Mouse (Mus musculus): ENCODE data around the gene Elk4.

Elk4 gene

DNA sequence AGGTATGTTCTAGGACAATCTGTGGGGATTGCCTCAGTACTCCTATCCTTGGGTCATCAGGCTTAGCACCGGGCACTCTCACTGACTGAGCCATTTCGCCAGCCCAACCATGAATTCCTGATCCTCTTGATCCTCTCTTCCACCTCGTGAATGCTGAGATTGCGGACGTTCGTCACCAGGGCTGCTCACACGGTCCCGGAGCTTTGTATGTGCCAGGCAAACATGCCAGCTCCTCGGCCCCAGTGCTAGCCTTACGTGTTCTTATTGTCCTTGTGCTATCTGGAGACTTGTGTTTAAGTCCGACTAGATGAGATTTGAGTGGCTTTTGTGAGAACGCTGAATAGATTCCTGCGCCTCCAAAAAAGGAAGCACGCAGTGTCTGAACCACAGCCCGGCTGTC is 20.0 kb upstream of the Elk4 start:
- DNase-seq, result no peak

DNA sequence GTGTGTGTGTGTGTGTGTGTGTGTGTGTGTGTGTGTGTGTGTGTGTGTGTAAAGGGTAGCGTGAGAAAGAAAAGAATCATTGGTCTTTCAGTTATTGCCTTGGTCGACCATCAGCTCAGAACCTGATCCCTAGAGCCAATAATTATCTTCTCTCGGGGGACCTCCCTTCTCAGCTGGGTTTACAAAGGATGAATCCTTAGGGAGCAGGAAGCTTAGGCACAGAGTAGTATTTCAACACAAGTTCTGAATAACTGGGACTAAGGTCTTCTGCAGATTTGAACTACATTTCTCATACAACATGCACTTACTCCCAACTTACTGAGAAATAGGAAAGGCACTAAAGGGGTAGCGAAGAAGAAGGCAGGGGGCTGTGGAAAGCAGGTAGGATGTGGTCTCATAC is 17.9 kb upstream of the Elk4 start:
- no peak for DNase-seq

DNA sequence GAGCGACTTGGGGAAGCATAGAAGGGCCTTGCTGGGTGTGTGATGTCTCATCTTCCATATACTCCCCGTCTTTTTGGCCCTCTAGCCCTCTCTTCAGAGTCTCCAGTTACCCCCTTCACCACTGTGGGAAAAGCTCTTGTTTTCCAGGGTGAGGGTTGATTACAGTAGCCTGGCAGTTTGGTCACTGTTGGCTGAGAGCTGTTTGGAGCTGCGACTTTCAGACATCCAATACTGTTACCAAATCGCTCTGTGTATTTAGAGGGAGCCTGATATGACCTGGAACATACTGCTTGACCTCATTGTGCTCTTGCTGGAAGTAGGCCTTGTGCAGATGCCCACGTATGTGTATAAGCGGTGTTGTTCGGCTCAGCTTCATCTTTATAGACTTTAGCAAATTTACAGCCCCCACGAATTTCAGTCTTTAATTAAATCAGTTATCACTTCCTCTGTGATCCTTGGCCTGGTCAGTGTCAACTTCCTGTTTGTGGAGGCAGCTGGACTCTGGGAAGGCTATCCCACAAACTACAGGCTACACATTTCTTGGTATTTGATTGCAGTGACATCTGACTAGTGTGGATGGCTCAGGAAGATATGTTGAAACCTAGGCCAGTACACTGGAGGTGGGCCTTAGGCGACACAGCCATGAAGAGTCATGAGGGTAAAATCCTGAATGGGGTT is 17.2 kb upstream of the Elk4 start:
- DNase-seq, result no peak

DNA sequence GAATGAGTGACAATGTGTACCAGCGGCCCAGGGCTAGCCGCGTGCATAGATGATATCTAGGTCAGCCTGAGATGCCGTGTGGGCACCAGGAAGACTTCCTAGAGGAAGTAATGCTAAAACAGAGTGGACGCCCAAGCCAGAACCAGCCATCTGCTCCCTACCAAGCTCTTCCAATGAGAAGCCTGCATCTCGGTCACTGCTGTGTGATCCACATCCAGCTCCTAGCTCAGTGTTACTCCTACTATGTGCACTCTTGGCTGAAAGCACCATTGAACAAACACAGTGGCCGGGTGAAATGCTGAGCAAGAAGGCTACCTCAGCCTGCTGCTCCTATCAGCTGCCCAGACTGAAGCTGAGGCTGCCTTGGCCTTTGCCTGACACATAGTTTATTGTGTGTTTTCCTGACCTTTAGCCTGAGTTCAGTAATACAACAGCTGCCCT is 14.8 kb upstream of the Elk4 start:
- no peak for DNase-seq

DNA sequence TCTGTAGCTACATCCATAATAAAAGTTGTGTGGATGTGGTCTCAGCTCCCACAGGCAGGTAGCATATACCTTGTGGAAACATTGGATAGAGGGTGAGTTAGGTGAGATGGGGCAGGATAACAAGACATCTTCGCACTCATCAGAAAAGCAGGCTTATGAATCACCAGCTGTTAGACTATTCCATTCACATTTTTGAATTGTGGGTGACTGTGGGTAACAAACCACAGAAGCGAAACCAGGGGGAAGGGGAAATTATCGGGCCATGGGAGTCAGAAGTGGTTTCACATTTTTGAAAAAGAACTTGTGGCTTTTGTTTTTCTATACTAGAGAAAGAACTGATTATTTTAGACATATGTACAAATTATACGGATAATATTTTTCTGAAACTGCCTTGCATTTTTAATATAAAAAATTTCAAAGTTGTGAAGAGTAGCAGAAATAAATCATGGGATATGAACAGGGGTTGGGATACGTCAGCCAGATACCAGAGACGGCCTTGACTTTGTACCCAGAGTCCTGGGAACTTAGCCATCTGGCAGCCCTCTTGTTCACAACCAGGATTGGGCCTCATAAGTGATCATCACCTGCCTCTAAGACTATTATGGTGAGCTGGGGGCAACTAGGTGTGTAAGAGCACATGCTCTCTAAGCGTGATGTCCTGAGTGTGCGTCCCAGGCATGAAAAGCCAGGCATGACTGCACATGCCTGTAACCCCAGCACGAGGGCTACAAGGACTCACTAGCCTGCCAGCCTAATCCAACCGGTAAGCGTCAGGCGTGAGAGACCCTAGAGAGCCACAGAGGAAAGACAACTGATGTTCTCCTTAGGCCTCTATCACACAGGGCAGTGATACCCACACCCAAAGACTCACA is 14.0 kb upstream of the Elk4 start:
- peak in 1 of 2 experiments; percentile 20 for DNase-seq

DNA sequence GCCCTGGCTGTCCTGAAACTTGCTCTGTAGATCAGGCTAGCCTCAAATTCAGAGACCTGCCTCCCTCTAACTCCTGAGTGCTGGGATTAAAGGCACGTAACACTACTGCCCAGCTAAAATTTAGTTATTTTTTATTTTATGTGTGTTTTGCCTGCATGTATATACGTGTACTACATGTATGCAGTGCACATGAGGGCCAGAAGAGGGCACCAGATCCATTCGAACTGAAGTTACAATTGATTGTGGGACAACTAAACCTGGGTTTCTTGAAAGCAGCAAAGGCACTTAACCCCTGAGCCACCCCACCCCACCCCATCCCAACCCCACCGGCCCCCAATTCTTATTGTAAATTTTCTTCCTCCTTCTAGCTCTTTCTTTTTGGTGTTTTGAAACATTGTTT is 12.3 kb upstream of the Elk4 start:
- DNase-seq, result peak; percentile 85 to 87

DNA sequence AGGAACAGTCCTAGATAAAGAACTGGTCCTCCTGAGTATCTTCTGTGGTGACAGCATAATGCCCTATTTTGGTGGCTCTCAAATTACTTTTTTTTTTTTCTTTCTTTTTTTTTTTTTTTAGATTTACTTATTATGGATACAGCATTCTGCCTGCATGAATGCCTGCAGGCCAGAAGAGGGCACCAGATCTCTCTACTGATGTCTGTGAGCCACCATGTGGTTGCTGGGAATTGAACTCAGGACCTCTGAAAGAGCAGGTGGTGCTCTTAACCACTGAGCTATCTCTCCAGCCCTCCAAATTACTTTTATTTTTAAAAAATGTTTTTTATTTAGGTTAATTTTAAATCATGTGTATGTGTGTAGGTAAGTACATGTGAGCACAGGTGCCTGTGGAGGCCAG is 6.9 kb upstream of the Elk4 start:
- DNase-seq, result peak; percentile 56 to 57

DNA sequence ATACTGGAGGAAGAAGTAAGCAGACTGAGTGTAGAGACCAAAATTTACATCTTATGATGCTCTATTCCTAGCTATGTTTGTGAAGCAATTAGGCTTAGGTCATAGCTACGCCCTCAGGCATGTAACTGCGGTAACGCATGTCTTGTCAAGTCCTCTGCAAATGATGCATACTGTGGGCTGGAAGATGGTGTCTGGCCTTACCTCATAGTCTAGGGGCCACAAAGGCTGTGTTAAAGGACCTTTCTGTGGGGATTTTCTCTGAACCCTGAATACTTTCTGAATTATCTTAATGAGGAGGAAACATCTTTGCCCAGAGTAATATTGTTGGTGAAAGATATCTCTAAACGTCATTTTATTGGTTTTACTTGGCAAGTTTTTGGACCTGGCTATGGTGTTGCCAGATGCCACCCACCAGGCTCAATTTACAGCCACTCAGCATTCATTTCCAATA is 5.5 kb upstream of the Elk4 start:
- DNase-seq, result no peak

DNA sequence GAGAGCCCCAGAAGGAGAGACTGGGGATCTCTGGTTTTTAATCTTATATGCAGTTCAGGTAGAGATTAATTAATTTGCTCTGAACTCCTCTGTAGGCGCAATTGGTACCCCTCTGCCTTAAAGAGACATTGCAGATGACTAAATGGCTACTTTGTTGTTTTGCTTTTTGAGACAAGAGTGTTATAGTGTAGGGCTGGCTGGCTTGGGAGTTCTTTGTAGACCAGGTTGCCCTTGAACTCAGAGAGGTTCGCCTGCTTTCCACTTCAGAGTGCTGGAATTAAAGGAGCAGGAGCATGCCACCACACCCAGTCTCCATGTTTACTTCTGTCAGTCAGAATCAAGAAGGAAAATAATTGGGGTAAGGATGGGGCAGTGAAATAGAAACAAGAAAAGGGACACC is 4.3 kb upstream of the Elk4 start:
- DNase-seq, result no peak

DNA sequence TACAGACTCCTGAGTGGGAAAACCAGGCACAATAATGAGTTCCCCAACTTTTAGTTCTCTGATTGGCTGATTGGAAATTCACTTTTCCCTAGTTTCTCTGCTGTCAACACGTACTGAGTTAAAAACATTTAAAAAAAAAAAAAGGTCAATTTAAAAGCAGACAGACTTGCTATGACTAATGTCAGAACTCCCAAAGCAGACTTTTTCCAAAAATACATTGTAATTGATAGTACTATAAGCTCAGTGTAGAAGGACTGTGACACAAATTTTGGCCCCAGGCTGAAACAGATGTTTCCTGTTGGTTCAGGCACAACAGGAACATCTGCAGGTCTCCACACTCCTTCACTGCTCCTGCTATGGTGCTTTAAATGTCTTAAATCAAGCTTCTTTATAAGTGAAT is 3.6 kb upstream of the Elk4 start:
- no peak for DNase-seq

DNA sequence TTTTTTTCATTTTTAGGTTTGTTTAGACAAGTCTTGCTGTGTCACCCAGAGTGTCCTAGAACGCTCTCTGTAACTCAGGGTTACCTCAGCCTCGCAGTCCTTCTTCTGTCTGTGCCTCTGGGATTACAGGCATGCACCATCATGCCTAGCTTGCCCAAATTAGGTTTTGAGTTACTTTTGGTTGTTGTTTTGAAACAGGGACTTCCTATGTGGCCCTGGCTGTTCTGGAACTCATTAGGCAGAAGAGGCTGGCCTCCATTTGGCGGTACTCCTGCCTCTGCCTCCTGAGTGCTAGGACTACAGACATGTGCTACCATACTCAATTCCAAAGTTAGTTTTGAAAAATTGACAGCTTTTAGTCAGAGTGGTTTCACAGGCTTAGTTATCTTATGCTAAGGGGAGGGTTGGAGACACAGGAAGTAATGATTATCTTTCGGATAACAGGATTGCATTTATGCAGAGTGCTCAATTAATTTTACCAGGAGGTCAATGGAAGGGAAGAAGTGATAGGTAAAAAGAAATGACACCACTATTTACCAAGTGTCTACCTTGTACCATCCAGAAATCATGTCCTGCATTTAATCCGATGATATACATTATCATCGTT is 2.7 kb upstream of the Elk4 start:
- DNase-seq, result no peak

DNA sequence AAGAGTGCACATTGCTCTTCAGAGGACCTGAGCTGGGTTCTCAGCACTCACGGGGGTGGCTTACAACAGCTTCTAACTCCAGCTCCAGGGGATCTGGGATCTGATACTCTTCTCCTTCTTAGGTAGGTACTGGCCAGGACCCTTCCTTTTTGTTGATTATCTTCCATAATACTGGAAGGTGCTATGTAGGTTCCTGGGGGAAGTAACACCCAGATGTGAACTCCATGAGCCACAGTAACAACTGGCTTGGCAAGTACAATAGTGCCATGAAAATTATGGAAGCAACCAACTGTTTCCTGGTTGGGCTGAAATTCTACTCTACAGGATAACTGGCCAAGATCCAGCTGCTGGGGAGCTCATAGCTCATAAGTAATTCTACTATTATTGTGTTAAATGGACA is 1.9 kb upstream of the Elk4 start:
- DNase-seq, result no peak

DNA sequence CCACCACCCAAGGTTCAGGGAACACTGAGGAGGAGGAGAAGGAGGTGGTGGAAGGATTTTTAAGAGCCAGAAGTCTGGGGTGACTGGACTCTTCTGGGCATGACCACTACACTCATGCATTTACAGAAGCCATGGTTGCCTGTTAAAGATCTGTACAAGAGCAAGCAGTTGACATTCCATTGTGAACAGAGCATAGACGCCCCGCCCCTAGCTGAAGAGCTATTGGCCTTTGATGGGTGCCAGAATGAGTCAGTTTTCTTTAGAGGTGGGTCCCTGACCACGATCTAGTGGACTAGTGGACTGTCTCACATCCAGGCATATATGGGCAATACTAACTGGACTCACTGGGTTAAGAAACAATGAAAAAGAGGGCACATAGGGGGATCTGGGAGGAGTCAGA is 1.4 kb upstream of the Elk4 start:
- no peak for DNase-seq

DNA sequence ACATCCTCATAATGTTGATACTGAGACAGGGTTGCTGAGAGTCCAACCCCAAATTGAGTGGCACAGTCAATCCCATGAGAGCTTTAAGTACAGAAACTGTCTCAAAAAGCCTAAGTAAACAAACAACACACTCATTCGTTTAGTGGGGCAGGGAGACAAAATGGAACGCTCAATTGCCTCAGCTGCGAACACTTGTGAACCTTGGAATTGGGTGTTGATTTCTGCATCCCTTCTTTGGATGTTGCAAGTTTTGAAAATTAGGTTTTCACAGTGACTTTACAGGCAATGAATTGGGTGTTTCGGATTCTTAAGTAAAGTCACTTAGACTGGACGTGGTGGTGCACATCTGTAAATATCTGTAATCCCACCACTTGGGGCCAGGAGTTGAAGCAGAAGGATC is 686 bp upstream of the Elk4 start:
- peak in 1 of 2 experiments; percentile 32 for DNase-seq

DNA sequence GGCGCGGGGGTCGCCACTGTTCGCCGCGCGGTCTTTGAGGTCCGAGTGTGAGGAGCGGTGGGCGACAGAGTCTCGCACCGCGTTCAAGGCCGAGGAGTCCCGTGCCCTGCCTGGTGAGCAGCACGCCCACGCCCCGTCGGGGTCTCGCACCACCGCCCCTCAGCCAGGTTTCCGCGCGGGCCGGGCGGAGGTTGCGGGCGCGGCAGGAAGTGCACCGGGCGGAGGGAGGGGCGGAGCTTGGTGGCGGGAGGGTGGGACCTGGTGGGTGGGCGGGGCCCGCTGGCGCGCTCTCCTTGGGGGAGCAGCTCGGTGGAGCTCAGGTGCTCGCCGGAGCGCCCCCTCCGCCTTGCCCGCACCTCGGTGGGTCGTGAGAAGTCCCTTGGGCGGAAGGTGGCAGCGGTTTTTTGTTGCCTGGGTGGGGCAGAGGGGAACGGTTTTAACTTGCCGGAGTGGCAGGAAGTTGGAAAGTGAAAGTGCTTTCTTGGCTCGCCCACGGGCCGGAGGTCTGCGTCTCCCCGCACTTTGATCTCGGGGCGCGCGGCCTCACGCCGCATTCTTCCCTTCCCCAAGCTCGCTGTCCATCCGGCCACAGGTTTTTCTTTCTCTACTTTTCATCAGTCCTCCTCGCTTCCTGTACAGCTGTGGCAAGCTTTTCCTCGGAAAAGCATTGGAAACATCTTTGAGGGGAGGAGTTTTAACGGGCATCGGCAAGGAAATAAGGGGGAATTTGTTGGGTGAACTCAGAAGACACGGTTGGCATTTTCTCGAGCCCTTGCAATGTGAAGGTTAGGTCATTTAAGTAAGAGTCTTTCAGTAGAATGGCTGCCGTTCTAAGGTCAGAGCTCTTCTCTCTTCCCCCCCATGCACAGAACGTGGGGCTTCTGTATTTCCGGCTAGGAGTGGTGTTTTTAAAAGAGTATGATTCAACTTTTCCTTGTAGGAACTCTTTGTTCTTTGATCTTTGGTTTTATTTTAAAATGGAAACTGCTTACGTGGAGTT is 721 bp downstream of the Elk4 start:
- peak; percentile 94 for DNase-seq

DNA sequence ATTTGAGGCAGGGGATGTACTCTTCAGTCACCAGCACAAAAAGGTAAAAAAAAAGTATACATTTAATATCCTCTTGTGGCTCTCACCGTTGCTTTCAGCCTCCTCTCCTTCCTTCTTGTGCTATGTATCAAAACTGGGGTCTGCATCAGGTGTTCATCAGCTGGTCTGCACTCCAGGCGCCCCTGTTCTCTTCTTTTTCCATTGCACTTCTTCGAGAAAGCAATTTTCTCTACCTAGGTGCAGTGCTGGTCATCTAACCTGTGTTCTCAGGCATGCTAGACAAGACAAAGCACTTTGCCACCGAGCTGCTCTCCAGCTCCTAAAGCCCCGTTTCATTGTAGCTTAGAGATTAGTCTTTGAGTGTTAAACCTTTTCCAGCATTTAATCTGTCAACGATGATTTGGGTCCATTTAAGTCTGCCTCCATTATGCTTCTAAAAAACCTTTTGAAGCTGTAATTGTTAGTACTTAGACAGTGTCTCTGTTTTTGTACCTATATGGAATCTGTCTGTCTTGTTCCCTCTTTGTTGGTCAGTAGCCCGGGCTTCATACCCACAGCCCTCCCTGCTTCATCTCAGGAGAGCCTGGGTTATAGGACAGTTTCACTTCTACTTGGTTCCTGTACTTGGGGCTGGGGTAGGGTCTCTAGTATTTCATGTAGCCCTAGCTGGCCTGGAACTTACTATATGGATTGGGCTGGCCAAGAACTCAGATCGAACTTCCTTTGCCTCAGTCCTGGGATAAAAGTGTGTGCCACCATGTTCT is 1.7 kb downstream of the Elk4 start:
- peak; percentile 37 to 45 for DNase-seq

DNA sequence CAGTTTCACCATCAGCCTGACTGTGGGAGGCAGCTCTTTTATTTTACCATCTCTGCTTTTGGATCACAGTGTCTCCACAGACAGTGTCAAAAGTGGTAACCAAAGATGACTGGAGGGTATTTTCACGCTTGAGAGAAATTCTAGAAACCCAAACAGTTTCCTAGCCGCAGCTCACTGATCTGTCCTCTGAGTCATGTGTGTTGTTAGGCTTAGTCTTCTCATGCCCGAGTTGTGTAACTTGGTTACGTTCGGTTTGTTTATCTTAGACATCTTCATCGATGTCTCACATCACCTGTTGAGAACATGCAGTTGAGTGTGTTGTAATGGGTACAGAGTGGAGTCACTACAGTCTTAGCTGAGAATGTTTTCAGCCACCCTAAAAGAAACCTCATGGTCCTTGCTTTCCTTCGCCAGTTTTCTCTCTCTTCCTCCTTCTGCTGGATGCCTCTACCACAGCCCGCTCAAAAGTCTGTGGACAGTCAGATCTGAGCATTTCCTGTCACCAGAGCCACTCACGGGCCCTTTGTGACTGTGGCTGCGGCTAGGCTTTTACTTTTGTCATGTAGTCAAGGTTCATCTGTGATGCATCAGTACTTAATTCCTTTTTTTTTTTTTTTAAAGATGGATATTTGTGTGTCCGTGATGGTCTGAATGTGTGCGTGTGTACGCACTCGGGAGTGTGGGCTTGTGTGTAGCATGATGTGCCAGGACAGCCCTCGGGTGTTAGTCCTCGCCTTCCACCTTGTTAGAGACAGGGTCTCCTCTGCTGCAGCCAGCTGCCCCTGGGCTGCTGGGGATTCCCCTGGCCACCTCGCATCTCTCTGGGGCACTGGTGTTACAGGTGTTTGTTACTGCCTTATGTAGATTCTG is 3.5 kb downstream of the Elk4 start:
- peak; percentile 80 to 83 for DNase-seq

DNA sequence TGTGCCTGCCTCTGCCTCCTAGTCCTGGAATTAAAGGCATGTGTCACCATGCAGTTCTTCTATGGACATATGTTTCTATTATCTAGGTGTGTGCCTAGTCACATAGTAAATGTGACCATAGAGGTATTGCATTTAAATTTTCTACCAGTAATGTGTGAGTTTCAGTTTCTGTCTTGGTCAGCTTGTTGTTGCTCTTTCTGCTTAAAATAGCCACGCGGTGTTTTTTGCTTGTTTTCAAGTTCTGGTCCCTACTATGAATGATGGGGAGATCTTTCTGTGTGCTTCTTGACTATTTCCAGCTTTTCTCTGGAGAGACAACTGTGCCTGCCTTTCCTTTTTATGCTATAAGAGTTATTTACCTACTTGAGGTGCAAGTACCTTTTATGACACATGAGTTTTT is 4.4 kb downstream of the Elk4 start:
- DNase-seq, result peak; percentile 36 to 38

DNA sequence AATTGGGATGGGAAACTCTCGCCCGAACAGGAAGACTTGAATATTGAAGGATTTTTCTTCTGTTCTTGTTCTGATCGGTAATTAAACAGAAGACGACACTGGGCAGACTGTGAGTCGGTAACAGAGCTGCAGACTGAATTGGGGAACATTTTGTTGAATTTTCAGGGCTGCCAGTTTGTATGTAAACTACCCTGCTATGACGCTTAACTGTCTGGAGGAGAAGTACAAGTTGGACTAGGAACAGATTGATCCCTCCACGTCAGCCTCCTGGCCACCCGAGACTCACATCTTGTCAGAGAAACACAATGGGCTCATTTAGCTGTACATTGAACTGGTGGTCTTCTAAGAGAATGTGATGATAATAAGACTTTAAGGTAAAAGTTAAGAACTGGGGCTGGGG is 5.5 kb downstream of the Elk4 start:
- no peak for DNase-seq

DNA sequence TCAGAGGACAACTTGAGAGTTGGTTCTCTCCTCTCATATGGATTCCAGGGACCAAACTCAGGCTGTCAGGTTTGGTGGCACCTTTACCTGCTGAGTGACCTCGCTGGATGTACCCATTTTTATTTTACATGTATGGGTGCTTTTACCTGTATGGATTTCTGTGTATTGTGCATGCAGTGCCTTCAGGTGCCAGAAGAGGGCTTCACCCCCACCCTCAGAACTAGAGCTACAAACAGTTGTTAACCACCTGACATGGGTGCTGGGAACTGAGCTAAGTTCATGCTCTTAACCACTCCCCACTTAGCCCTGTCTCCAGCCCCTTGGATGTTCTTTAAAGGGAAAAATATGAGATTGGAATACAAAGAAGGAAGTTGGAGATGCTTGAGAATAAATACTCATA is 7.4 kb downstream of the Elk4 start:
- peak; percentile 58 to 63 for DNase-seq

DNA sequence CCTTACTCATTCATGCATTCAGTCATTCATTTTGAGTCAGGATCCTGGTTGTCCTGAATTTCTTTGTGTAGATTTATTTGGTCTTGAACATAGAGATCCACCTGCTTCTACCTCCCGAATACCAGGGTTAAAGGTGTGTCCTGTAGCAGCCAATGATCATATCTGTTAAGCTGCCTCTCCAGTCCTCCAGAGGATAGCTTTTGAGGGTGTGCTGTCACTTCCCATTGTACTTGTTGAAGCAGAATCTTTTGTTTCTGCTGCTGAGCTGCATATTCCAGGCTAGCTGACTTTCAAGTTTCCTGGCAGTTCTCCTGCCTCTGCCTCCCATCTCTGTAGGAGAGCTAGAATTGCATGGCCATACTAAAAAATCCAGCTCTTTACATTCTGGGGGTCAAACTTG is 9.3 kb downstream of the Elk4 start:
- DNase-seq, result no peak

Data from B cell, adult 2 months (primary cell).